Mouse (Mus musculus) testis, postnatal 14 days (tissue): ENCODE measurements around the gene Cpne2.

Experiments used
- DNase-seq: peaks from one replicate; pipeline ENCODE4 v3.0.0; 2021; ENCODE audit warnings: low spot score

Cpne2 gene

DNA sequence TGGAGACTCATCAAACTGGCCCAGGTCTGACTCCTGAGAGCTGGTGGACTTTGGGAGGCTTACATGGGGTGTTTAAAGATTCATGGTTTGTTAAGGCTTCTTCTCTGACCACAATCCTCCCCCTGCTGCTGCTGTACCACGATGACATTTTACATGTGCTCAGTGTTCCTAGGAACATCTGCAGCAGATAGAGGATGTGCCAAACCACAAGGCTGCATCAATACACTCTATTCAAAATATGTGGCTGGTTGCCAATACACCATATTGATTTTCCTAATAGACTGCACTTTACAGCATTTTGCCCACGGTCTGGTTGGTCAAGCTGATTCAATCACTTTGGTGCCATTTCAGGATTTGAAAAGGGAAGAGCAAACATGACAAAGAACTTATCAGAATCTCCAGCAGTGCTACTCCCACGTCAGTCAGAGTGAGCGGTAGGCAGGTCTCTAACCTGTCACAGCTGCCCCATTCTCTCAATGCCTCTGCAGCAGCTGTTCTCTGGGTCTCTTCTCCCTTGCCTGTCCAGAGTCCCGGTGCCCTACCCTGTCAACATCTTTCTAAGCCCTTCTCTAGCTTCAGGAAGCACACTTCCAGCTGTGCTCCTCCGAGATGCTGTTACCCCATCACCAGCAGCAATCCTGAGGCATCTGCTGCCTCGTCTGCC lies 49.2 kb downstream of the Cpne2 start:
- no peak for DNase-seq

DNA sequence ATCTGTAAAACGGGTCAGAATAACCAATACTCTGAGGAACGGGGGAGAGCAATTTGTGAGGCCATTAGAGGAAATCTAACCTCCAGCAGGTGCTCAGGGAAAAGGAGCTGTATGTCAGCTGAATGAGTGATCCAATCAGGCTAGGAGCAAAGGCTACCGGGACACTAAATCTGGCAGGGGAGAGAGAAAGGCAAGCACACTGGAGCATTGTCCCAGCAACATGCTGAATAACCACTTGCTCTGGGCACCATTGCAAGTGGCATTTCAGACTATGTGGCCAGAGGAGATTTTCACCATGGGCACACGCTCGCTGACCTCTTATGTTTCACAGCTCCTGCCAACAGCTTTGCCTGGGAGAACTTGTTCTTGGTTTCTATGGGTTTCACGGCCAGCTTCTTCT lies 49.8 kb downstream of the Cpne2 start:
- no peak for DNase-seq

DNA sequence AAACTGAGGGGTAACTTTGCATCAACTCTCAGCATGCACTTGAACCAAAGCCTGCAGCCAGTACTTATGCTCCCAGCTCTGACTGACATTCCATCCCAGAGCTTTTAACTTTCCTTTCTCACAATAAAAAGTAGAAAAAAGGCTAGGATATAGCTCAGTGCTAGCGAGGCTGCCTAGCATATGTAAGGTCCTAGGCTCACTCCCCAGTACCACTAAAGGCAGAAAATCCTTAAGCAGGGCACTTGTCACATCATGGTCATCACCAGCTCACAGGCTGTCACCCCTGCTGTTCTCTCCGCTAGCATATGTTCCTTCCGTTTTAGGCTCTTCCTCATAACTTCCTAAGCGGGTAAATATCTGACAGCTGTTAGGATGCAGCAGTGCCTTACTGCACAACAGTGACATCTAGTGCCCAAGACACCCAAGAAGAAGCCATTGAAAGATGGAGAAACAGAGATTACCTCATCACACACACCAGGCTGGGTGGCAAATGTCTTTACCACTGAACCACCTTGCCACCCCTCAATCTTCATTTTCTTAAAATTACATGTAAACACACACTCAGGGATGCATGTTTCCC lies 51.5 kb downstream of the Cpne2 start:
- no peak for DNase-seq

DNA sequence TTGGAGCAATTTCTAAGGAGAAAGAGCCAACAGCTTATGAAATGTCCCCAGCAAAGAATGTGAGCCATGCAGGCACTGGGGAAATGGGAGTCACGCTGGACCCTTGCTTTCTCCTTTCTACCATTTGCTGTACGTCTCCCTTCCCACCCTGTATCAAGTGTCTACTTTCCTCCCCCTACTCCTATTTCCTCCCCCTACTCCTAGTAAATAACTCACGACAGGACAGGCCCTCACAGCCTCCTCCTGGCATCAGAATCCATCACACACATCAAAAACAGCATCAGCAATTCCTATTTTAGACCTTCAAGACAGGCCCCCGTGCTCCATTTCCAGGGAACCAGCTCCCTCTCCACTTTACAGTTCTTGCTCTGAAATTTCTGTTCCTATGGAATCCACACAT lies 58.9 kb downstream of the Cpne2 start:
- no peak for DNase-seq

DNA sequence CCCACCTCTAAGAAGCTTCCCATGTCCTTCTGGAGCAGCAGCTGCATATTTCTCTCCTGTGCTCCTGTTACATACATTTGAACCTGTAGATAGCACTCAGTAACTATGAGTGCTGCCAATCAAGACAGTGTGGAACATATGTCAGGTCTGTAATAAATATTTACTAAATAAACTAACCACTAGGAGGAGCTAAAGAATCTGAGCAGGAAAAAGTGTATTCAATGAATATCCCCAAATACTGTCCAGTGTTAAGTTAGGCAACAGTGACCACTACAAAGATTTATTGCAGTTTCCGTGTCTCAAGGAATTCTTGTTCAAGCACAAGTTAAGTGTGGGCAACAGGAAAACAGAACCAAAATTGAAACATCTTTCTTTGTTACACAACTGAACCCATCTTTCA lies 61.4 kb downstream of the Cpne2 start:
- no peak for DNase-seq

DNA sequence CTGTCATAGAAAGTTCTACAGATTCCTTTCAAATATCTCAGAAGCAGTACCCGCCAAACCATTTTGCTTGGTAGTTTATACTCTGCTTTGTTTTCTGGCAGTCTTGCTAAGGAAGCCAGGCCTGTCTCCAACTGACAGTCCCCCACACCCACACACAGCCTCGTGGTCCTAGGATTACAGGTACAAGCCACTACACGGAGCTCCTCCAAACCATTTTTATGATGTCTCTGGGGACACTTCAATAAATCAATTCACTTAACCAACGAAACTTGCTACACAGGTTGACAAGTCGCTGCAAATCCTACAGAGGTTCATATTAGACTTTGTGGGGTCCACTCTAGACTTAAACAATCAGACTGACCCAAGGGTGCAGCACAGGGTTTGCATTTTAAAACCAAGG lies 67.7 kb downstream of the Cpne2 start:
- no peak for DNase-seq

DNA sequence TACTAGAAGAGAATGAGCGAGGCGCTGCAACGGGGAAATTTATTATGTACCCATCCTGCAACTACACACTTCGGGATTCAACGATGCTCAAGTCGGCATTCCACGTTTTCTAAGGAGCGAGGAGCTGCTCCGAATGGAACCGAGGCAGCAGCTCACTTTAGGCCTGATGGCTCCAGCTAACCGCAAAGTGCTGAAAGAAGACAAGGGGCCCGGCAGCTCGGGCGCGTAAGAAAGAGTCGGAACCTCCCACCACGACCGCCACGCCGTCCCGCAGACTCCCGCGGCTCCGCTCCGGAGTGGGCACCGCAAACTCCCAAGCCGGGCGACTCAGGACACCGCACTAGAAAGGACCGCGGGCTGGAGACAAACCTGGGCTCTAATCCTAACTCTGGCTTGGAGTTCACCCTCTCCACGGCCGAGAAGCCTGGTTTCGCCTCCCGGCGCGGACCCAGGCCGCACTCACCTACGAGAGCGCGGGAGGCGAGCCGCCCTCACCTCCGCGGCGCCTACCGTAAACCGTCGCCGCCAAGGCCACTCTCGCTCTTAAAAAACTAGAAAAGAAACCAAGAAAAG lies 68.3 kb downstream of the Cpne2 start:
- peak; percentile 69 for DNase-seq

DNA sequence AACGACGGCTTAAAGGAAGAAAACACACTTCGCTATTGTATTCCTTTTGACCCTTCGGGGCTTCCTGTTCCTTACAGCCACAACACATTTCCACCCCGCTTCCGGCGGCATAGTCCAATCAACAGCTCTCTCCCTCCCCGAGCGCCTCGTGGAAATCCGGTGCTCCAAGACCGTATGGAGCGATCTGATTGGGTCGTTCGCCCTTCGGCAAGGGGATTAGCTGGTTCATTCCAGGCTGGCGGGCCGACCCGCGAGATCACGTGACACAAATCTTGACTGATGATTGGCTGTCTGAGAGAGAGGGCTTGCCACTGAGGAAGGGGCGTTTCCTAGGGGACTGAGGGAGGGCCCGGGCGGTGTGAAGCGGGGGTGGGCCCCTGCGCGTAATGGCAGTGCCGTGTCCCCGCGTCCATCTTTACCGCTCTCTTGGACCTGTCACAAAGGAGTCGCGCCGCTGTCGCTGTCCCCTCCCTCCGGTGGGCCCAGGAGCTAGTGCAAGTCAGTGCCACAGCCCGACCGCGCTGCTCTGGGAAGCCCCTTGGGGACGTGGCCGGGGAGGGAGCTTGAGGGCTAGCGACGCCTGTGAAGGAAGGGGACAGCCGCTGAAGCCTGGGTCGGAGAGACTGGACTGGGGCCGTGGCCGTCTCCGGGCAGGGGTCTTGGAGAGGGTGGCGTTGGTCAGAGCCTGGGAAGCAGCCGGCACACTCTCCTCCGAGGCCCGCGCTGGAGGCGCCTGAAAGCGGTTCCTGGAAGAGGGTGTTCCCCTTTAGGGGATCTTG lies 69.0 kb downstream of the Cpne2 start, which contains the start of the genes Rspry1 and Fam192a:
Rspry1 (plus strand) TSS at position 331 of the 779 bp plus-strand sequence.
Fam192a (minus strand) TSS at position 391 of the 779 bp plus-strand sequence.
- peak; percentile 100 for DNase-seq

DNA sequence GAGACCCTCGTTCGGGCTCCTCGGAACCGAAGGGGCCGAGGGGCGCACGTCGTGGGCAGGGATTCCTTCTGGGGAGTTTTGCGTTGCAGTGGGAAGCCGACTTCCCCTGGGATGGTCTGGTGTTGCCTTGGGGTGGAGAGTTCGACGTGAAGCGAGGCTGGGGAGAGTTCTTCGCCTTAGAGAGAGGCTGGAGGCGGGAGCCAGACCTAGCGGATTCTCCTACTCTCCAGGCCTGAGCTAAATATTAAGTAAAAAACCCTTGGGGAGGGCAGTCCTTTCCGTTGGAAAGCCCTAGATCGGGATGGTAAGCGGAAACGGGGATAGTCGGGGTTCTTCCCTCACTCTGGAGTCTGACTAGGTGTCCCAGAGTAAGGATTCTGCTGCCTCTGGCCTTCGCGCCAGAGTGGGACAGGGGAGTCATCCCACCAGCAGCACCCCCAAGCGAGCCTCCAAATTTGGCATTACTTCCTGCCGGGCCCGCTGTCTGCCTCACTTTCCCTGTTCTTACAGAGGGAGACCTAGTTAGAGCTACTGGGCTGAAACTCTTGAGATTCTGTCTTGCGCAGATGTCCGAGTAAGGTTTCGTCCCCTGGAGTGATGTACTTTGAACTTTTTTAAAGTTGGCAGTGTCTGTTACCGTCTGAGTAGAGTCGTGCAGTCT lies 69.8 kb downstream of the Cpne2 start:
- peak; percentile 36 for DNase-seq

DNA sequence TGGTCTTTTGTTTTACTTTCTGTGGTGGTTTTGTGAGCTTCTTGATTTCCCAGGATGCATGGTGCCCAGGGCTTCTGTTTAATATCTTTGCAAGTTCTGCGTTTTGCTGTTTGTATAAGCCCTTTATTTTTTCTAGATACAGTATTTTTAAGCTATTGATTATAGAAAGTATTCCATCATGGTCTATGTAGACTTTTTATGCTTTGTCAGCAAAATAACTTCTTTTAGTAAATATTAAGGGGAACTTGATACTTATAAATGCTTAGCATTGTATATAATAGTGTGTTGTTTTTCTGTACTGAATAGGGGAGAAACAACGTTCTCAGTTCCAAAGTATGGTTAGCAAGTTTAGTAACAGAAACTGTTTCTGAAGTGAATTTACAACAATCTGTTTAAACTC lies 71.2 kb downstream of the Cpne2 start:
- no peak for DNase-seq

DNA sequence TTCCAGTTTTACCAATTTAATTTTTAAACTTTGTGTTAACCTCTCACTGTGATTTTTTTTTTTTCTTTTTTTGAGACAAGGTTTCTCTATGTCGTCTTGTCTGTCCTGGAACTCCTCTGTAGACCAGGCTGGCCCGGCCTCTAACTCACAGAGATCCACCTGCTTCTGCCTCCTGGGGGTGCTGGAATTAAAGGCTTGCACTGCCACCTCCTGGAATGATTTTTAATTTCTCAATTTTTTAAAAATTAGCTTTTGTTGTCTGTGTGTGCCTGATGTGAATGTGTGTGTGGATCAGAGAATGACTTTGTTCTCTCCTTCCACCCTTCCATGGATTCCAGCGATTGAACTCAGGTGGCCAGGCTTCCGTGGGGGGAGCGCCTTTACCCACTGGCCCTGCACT lies 74.3 kb downstream of the Cpne2 start:
- no peak for DNase-seq
